Mouse (Mus musculus) limb, embryonic 15.5 days (tissue): ENCODE data around the gene Plppr5. TPM values are rescaled to one million over a fixed set of nuclear protein-coding genes. Genes with fewer than 3 reads are reported as not detected.

ENCODE experiments used
- ATAC-seq: fragments of 200-750 bp; cut with Nextera tagmentation; 2 replicates; pipeline ENCODE4 v1.8.0; 2017; ENCODE audit warnings: low read depth, moderate TSS enrichment; ENCODE audit not compliant: insufficient number of reproducible peaks, low FRiP score, low TSS enrichment
- H3K27ac ChIP-seq: fragments of 300-500 bp; sonication (generic); 2 replicates; pipeline ENCODE4 v1.5.1; 2015; ENCODE audit warnings: moderate library complexity, mild to moderate bottlenecking, inconsistent platforms
- H3K27me3 ChIP-seq: fragments of 300-500 bp; sonication (generic); 2 replicates; pipeline ENCODE4 v1.6.1; 2015; ENCODE audit warnings: inconsistent platforms
- H3K36me3 ChIP-seq: fragments of 300-500 bp; sonication (generic); 2 replicates; pipeline ENCODE4 v1.6.1; 2015; ENCODE audit warnings: inconsistent platforms
- H3K4me1 ChIP-seq: fragments of 300-500 bp; sonication (generic); 2 replicates; pipeline ENCODE4 v1.6.1; 2015; ENCODE audit warnings: inconsistent platforms
- H3K4me2 ChIP-seq: fragments of 300-500 bp; sonication (generic); 2 replicates; pipeline ENCODE4 v1.6.1; 2015; ENCODE audit warnings: mild to moderate bottlenecking, inconsistent platforms
- H3K4me3 ChIP-seq: fragments of 300-500 bp; sonication (generic); 2 replicates; pipeline ENCODE4 v1.5.1; 2015; ENCODE audit warnings: mild to moderate bottlenecking, inconsistent platforms
- H3K9ac ChIP-seq: fragments of 300-500 bp; sonication (generic); 2 replicates; pipeline ENCODE4 v1.6.1; 2015; ENCODE audit warnings: inconsistent platforms
- H3K9me3 ChIP-seq: fragments of 300-500 bp; sonication (generic); 2 replicates; pipeline ENCODE4 v1.6.1; 2016; ENCODE audit warnings: inconsistent platforms
- WGBS: fragments of 180-500 bp; shearing (Covaris S2); methylation state at CpG from one replicate; pipeline ENCODE4 v1.1.7; 2015; 5-methylcytosine and 5-hydroxymethylcytosine counted together
- polyA plus RNA-seq: library from polyadenylated mRNA; unstranded; fragments of >200 nt; fragmentation: Nextera tagmentation; extraction: Ambion mirVana; gene quantifications from 2 replicates; pipeline ENCODE4 v1.2.1, GENCODE M21; 2015

Plppr5 gene
- polyA plus RNA-seq, 1 experiment from 2014 or later: 0.15 TPM

DNA sequence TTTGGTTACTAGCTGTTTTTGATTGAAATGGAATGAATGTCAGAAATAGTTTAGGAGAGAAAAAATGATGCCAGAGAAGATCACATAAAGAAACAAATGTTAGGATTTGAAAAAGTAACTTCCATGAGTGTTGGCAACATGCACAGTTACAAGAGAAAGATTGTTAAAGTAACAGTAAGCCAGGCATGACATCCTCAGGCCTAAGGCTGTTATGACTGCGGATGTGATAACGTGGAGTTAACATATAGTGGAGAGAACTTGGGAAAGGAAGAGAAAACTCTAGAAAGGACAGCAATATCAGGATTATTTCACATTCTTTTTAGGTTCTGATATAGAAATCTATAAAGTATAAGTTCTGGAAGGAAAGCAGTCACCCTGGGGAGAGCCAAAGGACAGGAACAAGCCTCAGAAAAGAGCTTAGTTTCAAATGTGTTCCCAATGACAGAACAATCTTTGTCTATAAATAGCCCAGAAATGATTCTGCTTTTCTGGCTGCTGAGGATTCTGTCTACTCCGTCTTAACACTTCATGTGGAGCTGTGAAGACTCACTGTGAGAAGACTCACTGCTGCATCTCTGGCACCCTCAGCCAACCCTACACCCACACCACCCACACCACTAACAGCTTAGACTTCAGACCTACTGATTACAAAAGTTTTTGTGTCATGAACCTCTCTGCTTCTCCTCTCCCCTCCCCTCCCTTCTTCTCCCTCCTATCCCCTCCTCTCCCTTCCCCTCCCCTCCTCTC, 142.1 kb downstream of the Plppr5 start:
- no peak overlapping the region for H3K4me3 ChIP-seq
- H3K9ac ChIP-seq: no peak overlapping the region
- no peak overlapping the region for H3K27ac ChIP-seq
- WGBS: 78% methylated on average over 3 of the region's 3 CpGs
- H3K4me1 ChIP-seq: no peaks in the 10 kb centered on the region
- H3K9me3 ChIP-seq: no peaks in the 10 kb centered on the region
- no peak overlapping the region for H3K4me2 ChIP-seq
- H3K27me3 ChIP-seq: no peaks in the 10 kb centered on the region
- no peak for ATAC-seq
- H3K36me3 ChIP-seq: no peaks in the 10 kb centered on the region

DNA sequence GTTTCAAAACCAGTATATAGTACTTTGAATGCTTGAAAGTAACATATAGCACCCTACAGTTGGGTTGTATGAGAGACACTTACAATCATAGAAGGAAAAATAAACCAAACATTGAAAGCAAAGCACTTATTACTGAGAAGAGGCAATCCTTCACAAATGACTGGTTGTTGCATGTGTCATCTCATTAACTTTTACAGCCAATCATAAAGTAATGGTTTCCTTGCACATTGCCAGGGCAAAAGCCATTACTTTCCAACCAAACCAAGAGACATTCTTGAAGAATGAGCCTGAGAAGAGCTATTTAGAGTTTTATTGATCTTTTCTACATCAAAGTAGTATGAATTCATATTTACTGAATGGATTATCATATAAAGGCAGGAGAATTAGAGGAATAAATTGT, 148.8 kb downstream of the Plppr5 start:
- no peak overlapping the region for H3K4me2 ChIP-seq
- H3K36me3 ChIP-seq: no peaks in the 10 kb centered on the region
- H3K4me3 ChIP-seq: no peak overlapping the region
- no peaks in the 10 kb centered on the region for H3K4me1 ChIP-seq
- H3K27me3 ChIP-seq: no peaks in the 10 kb centered on the region
- H3K9me3 ChIP-seq: no peaks in the 10 kb centered on the region
- H3K27ac ChIP-seq: no peak overlapping the region
- H3K9ac ChIP-seq: no peak overlapping the region
- no peak for ATAC-seq

DNA sequence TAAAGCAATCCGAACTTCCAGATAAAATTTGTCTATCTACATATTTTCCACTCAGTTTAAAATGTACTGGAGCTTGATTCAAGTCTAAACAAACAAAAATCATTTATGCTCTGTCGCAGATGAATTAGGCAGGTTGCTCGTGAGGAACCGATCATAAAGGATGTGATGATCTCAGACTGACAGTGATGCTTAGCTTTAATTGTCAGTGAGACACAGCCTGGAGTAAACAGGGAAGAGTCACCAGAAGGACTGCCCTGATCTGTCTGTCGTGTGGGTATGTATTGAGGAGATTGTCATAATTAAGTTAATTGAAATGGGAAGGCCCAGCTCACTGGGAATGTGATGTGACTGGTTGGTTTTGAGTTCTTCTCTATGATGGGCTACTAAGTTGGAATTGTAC, 149.9 kb downstream of the Plppr5 start:
- Histone ChIP-seq H3K9ac (no peak overlapping the region), H3K27ac (no peak overlapping the region), H3K36me3 (no peaks in the 10 kb centered on the region), H3K4me2 (no peak overlapping the region), H3K4me3 (no peak overlapping the region), H3K9me3 (no peaks in the 10 kb centered on the region), H3K4me1 (no peaks in the 10 kb centered on the region), H3K27me3 (no peaks in the 10 kb centered on the region)
- no peak for ATAC-seq
- WGBS: 79% methylated on average over 5 of the region's 5 CpGs

DNA sequence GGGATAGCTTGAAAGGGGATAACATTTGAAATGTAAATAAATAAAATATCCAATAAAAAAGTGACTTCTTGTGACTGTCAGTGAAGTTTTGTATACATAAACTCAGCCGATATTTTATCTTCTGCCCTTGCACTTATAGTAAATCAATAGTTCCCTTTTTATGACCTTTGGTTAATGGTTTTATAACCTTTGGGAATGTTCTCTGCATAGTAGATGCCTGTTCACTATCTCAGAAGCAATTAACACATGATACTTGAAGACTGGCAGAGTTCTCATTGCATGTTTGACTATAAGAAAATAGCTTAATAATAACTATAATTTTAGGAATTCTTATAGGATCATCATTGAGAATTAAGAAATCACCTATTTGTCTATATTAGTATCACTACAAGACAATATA, 150.9 kb downstream of the Plppr5 start:
- Histone ChIP-seq H3K9ac (no peak overlapping the region), H3K27ac (no peak overlapping the region), H3K36me3 (no peaks in the 10 kb centered on the region), H3K27me3 (no peaks in the 10 kb centered on the region), H3K4me1 (no peaks in the 10 kb centered on the region), H3K4me2 (no peak overlapping the region), H3K9me3 (no peaks in the 10 kb centered on the region), H3K4me3 (no peak overlapping the region)
- ATAC-seq: no peak
- WGBS: 76% methylated on average over 1 of the region's 1 CpGs

DNA sequence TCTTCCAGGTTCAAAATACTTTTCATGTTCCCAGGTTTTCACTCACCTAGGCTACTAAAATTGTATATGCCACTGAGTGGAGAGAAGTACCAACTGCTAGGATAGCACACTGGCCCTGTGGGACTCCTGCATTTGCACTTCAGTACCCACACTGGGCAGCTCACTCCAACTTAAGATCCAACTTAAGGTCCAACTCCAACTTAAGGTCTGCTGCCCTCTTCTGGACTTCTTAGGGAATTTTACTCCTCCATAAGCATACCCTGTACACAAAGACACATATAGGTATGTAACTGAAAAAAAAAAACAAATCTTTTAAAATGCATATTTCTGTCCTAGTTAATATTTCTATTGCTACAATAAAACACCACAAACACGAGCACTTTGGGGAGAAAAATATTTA, 153.5 kb downstream of the Plppr5 start:
- no peak for ATAC-seq
- no peak overlapping the region for H3K4me3 ChIP-seq
- H3K36me3 ChIP-seq: no peaks in the 10 kb centered on the region
- H3K4me1 ChIP-seq: no peaks in the 10 kb centered on the region
- H3K9ac ChIP-seq: no peak overlapping the region
- WGBS: 33% methylated on average over 1 of the region's 1 CpGs
- H3K9me3 ChIP-seq: no peaks in the 10 kb centered on the region
- H3K27me3 ChIP-seq: no peaks in the 10 kb centered on the region
- no peak overlapping the region for H3K27ac ChIP-seq
- H3K4me2 ChIP-seq: no peak overlapping the region

DNA sequence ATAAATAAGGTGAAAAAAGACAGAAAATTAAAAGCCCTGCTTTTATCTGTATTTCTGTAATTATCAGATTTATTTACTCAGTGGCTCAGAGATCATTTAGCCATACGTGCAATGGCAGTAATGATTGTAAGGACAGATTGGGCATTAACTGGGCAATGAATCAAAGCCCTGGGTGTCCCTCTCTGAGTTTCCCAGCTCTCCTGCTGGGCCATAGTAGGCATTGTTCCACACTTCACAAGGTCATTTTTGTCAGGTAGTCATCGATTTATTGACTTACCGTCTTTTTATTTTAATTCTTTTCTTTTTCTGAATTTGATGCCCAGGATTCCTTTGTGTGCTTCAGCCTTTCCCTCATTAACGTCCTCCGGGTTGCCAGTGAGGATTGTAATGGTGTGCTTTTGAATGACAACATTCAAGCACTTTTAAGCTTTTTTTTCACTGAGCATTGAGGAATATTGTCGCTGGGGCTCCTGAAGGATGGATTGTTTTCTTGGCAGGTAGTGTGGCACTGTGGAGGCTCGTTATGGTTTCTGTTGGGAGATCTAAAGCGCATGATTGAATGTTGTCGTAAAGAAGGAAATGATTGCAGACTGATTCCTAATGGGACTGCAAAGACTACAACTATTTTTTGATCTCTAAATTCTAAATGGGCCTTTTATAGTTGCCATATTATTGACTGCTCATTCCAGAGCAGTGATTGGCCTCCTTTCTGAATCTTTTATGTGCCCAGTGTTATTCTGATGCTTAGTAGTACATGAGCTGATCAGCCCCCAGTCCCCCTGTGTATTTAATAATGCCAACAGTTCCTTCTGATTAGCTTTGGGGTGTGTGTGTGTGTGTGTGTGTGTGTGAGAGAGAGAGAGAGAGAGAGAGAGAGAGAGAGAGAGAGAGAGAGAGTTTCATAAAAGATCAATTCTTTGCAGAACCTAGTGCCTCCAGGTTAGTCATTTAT, 154.8 kb downstream of the Plppr5 start:
- H3K36me3 ChIP-seq: no peaks in the 10 kb centered on the region
- H3K9ac ChIP-seq: no peak overlapping the region
- ATAC-seq: no peak
- H3K4me2 ChIP-seq: no peak overlapping the region
- no peaks in the 10 kb centered on the region for H3K9me3 ChIP-seq
- H3K4me3 ChIP-seq: no peak overlapping the region
- no peak overlapping the region for H3K27ac ChIP-seq
- no peaks in the 10 kb centered on the region for H3K4me1 ChIP-seq
- whole genome bisulfite sequencing: 50% methylated on average over 9 of the region's 9 CpGs
- H3K27me3 ChIP-seq: no peaks in the 10 kb centered on the region

DNA sequence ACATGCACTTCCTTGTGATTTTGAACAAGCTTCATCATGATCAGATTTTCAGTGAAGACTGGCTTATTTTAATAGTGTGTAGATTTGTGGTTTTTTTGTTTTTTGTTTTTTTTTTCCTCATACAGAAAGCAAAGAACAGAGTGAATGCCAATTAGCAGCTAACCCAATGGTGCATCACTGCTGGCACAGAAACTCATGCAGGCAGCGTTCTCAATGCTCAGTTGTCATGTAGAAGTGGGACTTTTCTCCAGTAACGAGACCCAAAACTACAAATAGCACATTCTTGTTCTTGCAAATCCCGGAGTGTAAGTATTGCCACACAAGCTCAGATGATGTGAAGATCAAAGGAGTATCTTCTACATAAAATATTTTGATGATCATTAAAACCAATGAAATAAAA, 156.9 kb downstream of the Plppr5 start:
- no peaks in the 10 kb centered on the region for H3K36me3 ChIP-seq

DNA sequence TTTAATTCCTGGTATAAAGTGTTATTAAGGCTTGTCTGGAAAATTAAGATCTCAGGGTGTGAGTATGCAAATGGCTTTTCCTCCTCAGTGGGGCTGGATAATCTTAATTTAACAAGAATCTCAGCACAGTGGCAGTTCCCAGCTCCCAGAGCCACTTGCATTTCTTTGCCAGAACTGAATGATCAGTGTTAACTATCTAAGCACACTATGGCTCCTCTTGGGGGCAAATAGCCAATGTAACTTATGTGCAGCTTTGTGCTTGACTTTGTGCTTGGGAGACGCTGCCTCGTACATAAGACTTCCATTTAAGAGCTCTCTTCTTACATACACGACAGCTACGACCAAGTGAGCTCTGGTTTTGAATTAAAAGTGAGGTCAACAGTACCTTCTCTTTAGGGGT, 158.0 kb downstream of the Plppr5 start:
- no peak for ATAC-seq
- H3K4me3 ChIP-seq: no peak overlapping the region
- H3K27ac ChIP-seq: no peak overlapping the region
- no peaks in the 10 kb centered on the region for H3K27me3 ChIP-seq
- H3K36me3 ChIP-seq: no peaks in the 10 kb centered on the region
- H3K9ac ChIP-seq: no peak overlapping the region
- no peaks in the 10 kb centered on the region for H3K4me1 ChIP-seq
- WGBS: 80% methylated on average over 4 of the region's 4 CpGs
- no peaks in the 10 kb centered on the region for H3K9me3 ChIP-seq
- no peak overlapping the region for H3K4me2 ChIP-seq

More for the DNA sequence above, 156.9 kb downstream of the Plppr5 start:
- H3K27ac ChIP-seq: no peak overlapping the region
- no peaks in the 10 kb centered on the region for H3K27me3 ChIP-seq
- WGBS: 62% methylated on average over 3 of the region's 3 CpGs
- H3K4me1 ChIP-seq: no peaks in the 10 kb centered on the region
- H3K9me3 ChIP-seq: no peaks in the 10 kb centered on the region
- no peak overlapping the region for H3K4me3 ChIP-seq
- ATAC-seq: no peak
- H3K4me2 ChIP-seq: no peak overlapping the region
- H3K9ac ChIP-seq: no peak overlapping the region

Other genes with a start within 250 kb of the Plppr5 start
- gene Plppr4, start 214.0 kb upstream of the Plppr5 start, polyA plus RNA-seq: 0.78 and 1.2 TPM in 2 replicates